Mouse (Mus musculus) CD4-positive, CD25-positive, alpha-beta regulatory T cell, adult 4 months (primary cell): ENCODE measurements around the gene 2310022A10Rik. TPM values are rescaled to one million over a fixed set of nuclear protein-coding genes. Genes with fewer than 3 reads are reported as not detected.

Source experiments
- ATAC-seq: one replicate; pipeline ENCODE4 v1.8.0; 2017
- polyA plus RNA-seq, 2 experiments: library from polyadenylated mRNA; unstranded; fragments of 100-300 nt; shearing (Covaris generic); gene quantifications; one replicate each; pipeline ENCODE4 v1.2.1; 2017

The 2310022A10Rik gene
- polyA plus RNA-seq, 2 experiments from 2014 or later, result 15.0 to 25.3 TPM

- peak; percentile 82 for ATAC-seq
Measured at GRCm38 (mm10) chr7:27541431-27541830, 11.6 kb upstream of the 2310022A10Rik start.

- no peak for ATAC-seq
Measured at GRCm38 (mm10) chr7:27541922-27542321, 11.1 kb upstream of the 2310022A10Rik start.

GRCm38 (mm10) chr7:27542392-27543033, 10.5 kb upstream of the 2310022A10Rik start:
- peak; percentile 36 for ATAC-seq

GRCm38 (mm10) chr7:27543065-27543464, 10.0 kb upstream of the 2310022A10Rik start:
- ATAC-seq, result no peak

GRCm38 (mm10) chr7:27543851-27544250, 9.2 kb upstream of the 2310022A10Rik start:
- no peak for ATAC-seq

GRCm38 (mm10) chr7:27544675-27545370, 8.2 kb upstream of the 2310022A10Rik start:
- peak; percentile 83 for ATAC-seq

GRCm38 (mm10) chr7:27549597-27549996, 3.4 kb upstream of the 2310022A10Rik start:
- no peak for ATAC-seq

- ATAC-seq, result no peak
Measured at GRCm38 (mm10) chr7:27552070-27552469, 963 bp upstream of the 2310022A10Rik start.

GRCm38 (mm10) chr7:27560291-27560887, 7.4 kb downstream of the 2310022A10Rik start:
- no peak for ATAC-seq

- ATAC-seq, result no peak
Measured at GRCm38 (mm10) chr7:27560978-27561377, 7.9 kb downstream of the 2310022A10Rik start.

GRCm38 (mm10) chr7:27569580-27570224, 16.7 kb downstream of the 2310022A10Rik start:
- no peak for ATAC-seq

GRCm38 (mm10) chr7:27572133-27572532, 19.1 kb downstream of the 2310022A10Rik start:
- no peak for ATAC-seq

GRCm38 (mm10) chr7:27574124-27574880, 21.3 kb downstream of the 2310022A10Rik start:
- ATAC-seq, result no peak

- ATAC-seq, result no peak
Measured at GRCm38 (mm10) chr7:27576914-27577313, 23.9 kb downstream of the 2310022A10Rik start.

GRCm38 (mm10) chr7:27577589-27577988, 24.6 kb downstream of the 2310022A10Rik start:
- no peak for ATAC-seq

GRCm38 (mm10) chr7:27578465-27578864, 25.4 kb downstream of the 2310022A10Rik start:
- ATAC-seq, result no peak

- ATAC-seq, result no peak
Measured at GRCm38 (mm10) chr7:27580380-27581174, 27.5 kb downstream of the 2310022A10Rik start.

GRCm38 (mm10) chr7:27586861-27587260, 33.8 kb downstream of the 2310022A10Rik start:
- ATAC-seq, result no peak

GRCm38 (mm10) chr7:27587741-27588140, 34.7 kb downstream of the 2310022A10Rik start:
- ATAC-seq, result no peak

- ATAC-seq, result no peak
Measured at GRCm38 (mm10) chr7:27590088-27590487, 37.1 kb downstream of the 2310022A10Rik start.

GRCm38 (mm10) chr7:27590566-27591213, 37.7 kb downstream of the 2310022A10Rik start:
- peak; percentile 17 for ATAC-seq
